Mouse (Mus musculus) small intestine, adult 2 months (tissue): ENCODE results near the gene Nav2.

Experiments used
- CTCF ChIP-seq: fragments of 200-500 bp; IDR thresholded peaks from 2 replicates; pipeline ENCODE4 v1.5.1; 2012; ENCODE audit warnings: low read depth, mild to moderate bottlenecking, control low read depth, inconsistent platforms, low read length, moderate library complexity, mixed read lengths; ENCODE audit not compliant: insufficient replicate concordance, insufficient read length; ENCODE audit errors: extremely low read depth
- POLR2A ChIP-seq: fragments of 200-500 bp; IDR thresholded peaks from 2 replicates; pipeline ENCODE4 v1.6.1; 2012; ENCODE audit warnings: low read depth, mild to moderate bottlenecking, control low read depth, inconsistent platforms, low read length, moderate library complexity

GRCm38 (mm10) chr7:49225741-49226140, 317.2 kb downstream of the Nav2 start:
- TF ChIP-seq POLR2A (no peak), CTCF (no peak)
